Mouse (Mus musculus): ENCODE data around the gene D430042O09Rik.

D430042O09Rik gene

GRCm38 (mm10) chr7:125808210-125808609 lies 100.5 kb downstream of the D430042O09Rik start:
- DNase-seq (ENCODE audit: low spot score), result no peak

GRCm38 (mm10) chr7:125812721-125813120 lies 105.0 kb downstream of the D430042O09Rik start:
- DNase-seq (ENCODE audit: low spot score), result no peak

GRCm38 (mm10) chr7:125815733-125816132 lies 108.0 kb downstream of the D430042O09Rik start:
- no peak for DNase-seq (ENCODE audit: low spot score)

- DNase-seq (ENCODE audit: low spot score), result no peak
These were observed 110.6 kb downstream of the D430042O09Rik start for GRCm38 (mm10) chr7:125818301-125818712.

GRCm38 (mm10) chr7:125820233-125820632 lies 112.5 kb downstream of the D430042O09Rik start:
- no peak for DNase-seq (ENCODE audit: low spot score)

- no peak for DNase-seq (ENCODE audit: low spot score)
These were observed 118.7 kb downstream of the D430042O09Rik start for GRCm38 (mm10) chr7:125826425-125826824.

GRCm38 (mm10) chr7:125826887-125827286 lies 119.2 kb downstream of the D430042O09Rik start:
- DNase-seq (ENCODE audit: low spot score), result no peak

GRCm38 (mm10) chr7:125827420-125827819 lies 119.7 kb downstream of the D430042O09Rik start:
- DNase-seq (ENCODE audit: low spot score), result no peak

- DNase-seq (ENCODE audit: low spot score), result no peak
These were observed 120.9 kb downstream of the D430042O09Rik start for GRCm38 (mm10) chr7:125828561-125828960.

- DNase-seq (ENCODE audit: low spot score), result no peak
These were observed 121.5 kb downstream of the D430042O09Rik start for GRCm38 (mm10) chr7:125829121-125829666.

- no peak for DNase-seq (ENCODE audit: low spot score)
These were observed 125.1 kb downstream of the D430042O09Rik start for GRCm38 (mm10) chr7:125832767-125833166.

GRCm38 (mm10) chr7:125833471-125833870 lies 125.8 kb downstream of the D430042O09Rik start:
- DNase-seq (ENCODE audit: low spot score), result no peak

GRCm38 (mm10) chr7:125838078-125838742 lies 130.5 kb downstream of the D430042O09Rik start:
- no peak for DNase-seq (ENCODE audit: low spot score)

GRCm38 (mm10) chr7:125845611-125846010 lies 137.9 kb downstream of the D430042O09Rik start:
- no peak for DNase-seq (ENCODE audit: low spot score)

GRCm38 (mm10) chr7:125846866-125847527 lies 139.3 kb downstream of the D430042O09Rik start:
- no peak for DNase-seq (ENCODE audit: low spot score)

- DNase-seq (ENCODE audit: low spot score), result no peak
These were observed 139.8 kb downstream of the D430042O09Rik start for GRCm38 (mm10) chr7:125847528-125847866.

- no peak for DNase-seq (ENCODE audit: low spot score)
These were observed 151.9 kb downstream of the D430042O09Rik start for GRCm38 (mm10) chr7:125859564-125859963.

GRCm38 (mm10) chr7:125860421-125860820 lies 152.7 kb downstream of the D430042O09Rik start:
- DNase-seq (ENCODE audit: low spot score), result no peak

GRCm38 (mm10) chr7:125864026-125864425 lies 156.3 kb downstream of the D430042O09Rik start:
- DNase-seq (ENCODE audit: low spot score), result no peak

GRCm38 (mm10) chr7:125865234-125865633 lies 157.5 kb downstream of the D430042O09Rik start:
- DNase-seq (ENCODE audit: low spot score), result no peak

- DNase-seq (ENCODE audit: low spot score), result no peak
These were observed 160.9 kb downstream of the D430042O09Rik start for GRCm38 (mm10) chr7:125868570-125868969.

GRCm38 (mm10) chr7:125871404-125872201 lies 163.9 kb downstream of the D430042O09Rik start:
- no peak for DNase-seq (ENCODE audit: low spot score)

- no peak for DNase-seq (ENCODE audit: low spot score)
These were observed 164.5 kb downstream of the D430042O09Rik start for GRCm38 (mm10) chr7:125872202-125872580.
